Mouse (Mus musculus) stomach, embryonic 16.5 days (tissue): ENCODE data around the gene Mavs. TPM values are rescaled to one million over a fixed set of nuclear protein-coding genes. Genes with fewer than 3 reads are reported as not detected.
A peak's percentile ranks its signal among the peaks of the same experiment; 100 is the strongest.

ENCODE experiments used
- ATAC-seq: fragments of 200-750 bp; cut with Nextera tagmentation; 2 replicates; pipeline ENCODE4 v1.8.0; 2017; ENCODE audit warnings: moderate number of reproducible peaks, moderate TSS enrichment; ENCODE audit not compliant: insufficient read depth, low FRiP score
- H3K27ac ChIP-seq: fragments of 300-500 bp; sonication (generic); 2 replicates; pipeline ENCODE4 v1.5.1; 2014; ENCODE audit warnings: low read length
- H3K27me3 ChIP-seq: fragments of 300-500 bp; sonication (generic); 2 replicates; pipeline ENCODE4 v1.6.1; 2014; ENCODE audit warnings: low read length, control low read depth, mixed read lengths; ENCODE audit not compliant: control insufficient read depth, insufficient read depth
- H3K36me3 ChIP-seq: fragments of 300-500 bp; sonication (generic); 2 replicates; pipeline ENCODE4 v1.6.1; 2014; ENCODE audit warnings: low read length; ENCODE audit not compliant: control insufficient read depth, insufficient read depth
- H3K4me1 ChIP-seq: fragments of 300-500 bp; sonication (generic); 2 replicates; pipeline ENCODE4 v1.6.1; 2014; ENCODE audit warnings: low read length, control low read depth, mixed read lengths; ENCODE audit not compliant: control insufficient read depth, insufficient read depth
- H3K4me2 ChIP-seq: fragments of 300-500 bp; sonication (generic); 2 replicates; pipeline ENCODE4 v1.6.1; 2014; ENCODE audit warnings: low read depth, low read length, mixed read lengths
- H3K4me3 ChIP-seq: fragments of 300-500 bp; sonication (generic); replicated peaks from 2 replicates; pipeline ENCODE4 v1.5.1; 2014; ENCODE audit warnings: mild to moderate bottlenecking, low read length
- H3K9ac ChIP-seq: fragments of 300-500 bp; sonication (generic); 2 replicates; pipeline ENCODE4 v1.6.1; 2014; ENCODE audit warnings: low read length
- H3K9me3 ChIP-seq: fragments of 300-500 bp; sonication (generic); replicated peaks from 2 replicates; pipeline ENCODE4 v1.6.1; 2016; ENCODE audit warnings: low read length, control low read depth; ENCODE audit not compliant: control insufficient read depth
- WGBS: fragments of 180-500 bp; shearing (Covaris S2); extraction: QIAGEN DNeasy Blood & Tissue Kit; methylation state at CpG from one replicate; pipeline ENCODE4 v1.1.7; 2014; 5-methylcytosine and 5-hydroxymethylcytosine counted together
- polyA plus RNA-seq: library from polyadenylated mRNA; unstranded; fragments of >200 nt; fragmentation: Nextera tagmentation; extraction: Ambion mirVana; gene quantifications from 2 replicates; pipeline ENCODE4 v1.2.1, GENCODE M21; 2015

Gene Mavs
- polyA plus RNA-seq, 1 experiment from 2014 or later: 23.7 TPM

GRCm38 (mm10) chr2:131196606-131197316, 37.1 kb upstream of the Mavs start:
- ATAC-seq: no peak
- WGBS: 90% methylated on average over 16 of the region's 16 CpGs
- peaks cover 19% of the 10 kb centered on the region for H3K36me3 ChIP-seq
- H3K4me3 ChIP-seq: no peak overlapping the region
- H3K4me2 ChIP-seq: no peak overlapping the region
- H3K27ac ChIP-seq: no peak overlapping the region
- no peak overlapping the region for H3K9ac ChIP-seq
- H3K4me1 ChIP-seq: no peaks in the 10 kb centered on the region
- H3K27me3 ChIP-seq: no peaks in the 10 kb centered on the region
- H3K9me3 ChIP-seq: no peaks in the 10 kb centered on the region

GRCm38 (mm10) chr2:131200710-131201109, 33.2 kb upstream of the Mavs start:
- H3K27me3 ChIP-seq: no peaks in the 10 kb centered on the region
- no peak overlapping the region for H3K9ac ChIP-seq
- no peaks in the 10 kb centered on the region for H3K9me3 ChIP-seq
- H3K27ac ChIP-seq: no peak overlapping the region
- no peak overlapping the region for H3K4me2 ChIP-seq
- H3K4me1 ChIP-seq: peaks cover 21% of the 10 kb centered on the region
- H3K36me3 ChIP-seq: peaks cover 1% of the 10 kb centered on the region; the same call in 1 of the 2 replicates
- 69% methylated on average over 2 of the region's 2 CpGs for whole genome bisulfite sequencing
- no peak for ATAC-seq
- no peak overlapping the region for H3K4me3 ChIP-seq

GRCm38 (mm10) chr2:131201262-131201661, 32.6 kb upstream of the Mavs start:
- H3K27ac ChIP-seq: no peak overlapping the region
- ATAC-seq: no peak
- no peaks in the 10 kb centered on the region for H3K36me3 ChIP-seq
- H3K4me3 ChIP-seq: no peak overlapping the region
- H3K9me3 ChIP-seq: no peaks in the 10 kb centered on the region
- 93% methylated on average over 3 of the region's 3 CpGs for WGBS
- no peak overlapping the region for H3K4me2 ChIP-seq
- peaks cover 21% of the 10 kb centered on the region for H3K4me1 ChIP-seq
- no peaks in the 10 kb centered on the region for H3K27me3 ChIP-seq
- H3K9ac ChIP-seq: no peak overlapping the region

GRCm38 (mm10) chr2:131203816-131204409, 29.9 kb upstream of the Mavs start:
- Histone ChIP-seq H3K9ac (peak overlapping the region; percentile 37; the same call in 1 of the 2 replicates), H3K4me1 (peaks cover 21% of the 10 kb centered on the region), H3K9me3 (no peaks in the 10 kb centered on the region), H3K4me2 (peak overlapping the region; percentile 42; the same call in 1 of the 2 replicates), H3K27me3 (no peaks in the 10 kb centered on the region), H3K27ac (peak overlapping the region; percentile 93), H3K4me3 (no peak overlapping the region), H3K36me3 (no peaks in the 10 kb centered on the region)
- 64% methylated on average over 6 of the region's 6 CpGs for WGBS
- ATAC-seq: peak; percentile 27; the same call in 1 of the 2 replicates

- H3K4me1 ChIP-seq: peaks cover 26% of the 10 kb centered on the region
- peak overlapping the region; percentile 22; the same call in 1 of the 2 replicates for H3K4me2 ChIP-seq
- peak overlapping the region; percentile 50 for H3K9ac ChIP-seq
- 0 out of 2 replicates have a peak overlapping the region, but pooled peaks have one; percentile 9 for H3K4me3 ChIP-seq
- H3K27ac ChIP-seq: peak overlapping the region; percentile 93
- no peaks in the 10 kb centered on the region for H3K36me3 ChIP-seq
- peak; percentile 93 for ATAC-seq
- WGBS: 18% methylated on average over 7 of the region's 7 CpGs
- no peaks in the 10 kb centered on the region for H3K27me3 ChIP-seq
- H3K9me3 ChIP-seq: no peaks in the 10 kb centered on the region
These were observed 29.4 kb upstream of the Mavs start for GRCm38 (mm10) chr2:131204410-131204981.

GRCm38 (mm10) chr2:131205521-131206182, 28.2 kb upstream of the Mavs start:
- no peak overlapping the region; the same call in 1 of the 2 replicates for H3K4me2 ChIP-seq
- no peak overlapping the region for H3K9ac ChIP-seq
- peaks cover 29% of the 10 kb centered on the region for H3K4me1 ChIP-seq
- H3K9me3 ChIP-seq: no peaks in the 10 kb centered on the region
- H3K27ac ChIP-seq: peak overlapping the region; percentile 93
- 77% methylated on average over 8 of the region's 8 CpGs for WGBS
- no peak overlapping the region for H3K4me3 ChIP-seq
- no peaks in the 10 kb centered on the region for H3K27me3 ChIP-seq
- ATAC-seq: no peak
- no peaks in the 10 kb centered on the region for H3K36me3 ChIP-seq

GRCm38 (mm10) chr2:131206778-131207177, 27.1 kb upstream of the Mavs start, which contains the start of gene Ap5s1:
Gene Ap5s1 (plus strand): TSS chr2:131207078.
- H3K27ac ChIP-seq: no peak within 1 kb of the TSS
- no peak within 1 kb of the TSS for H3K9ac ChIP-seq
- H3K4me3 ChIP-seq: no peak within 1 kb of the TSS
- no peaks in the 10 kb centered on the region for H3K9me3 ChIP-seq
- no peaks in the 10 kb centered on the region for H3K36me3 ChIP-seq
- peaks cover 35% of the 10 kb centered on the region for H3K4me1 ChIP-seq
- ATAC-seq: no peak
- H3K27me3 ChIP-seq: no peaks in the 10 kb centered on the region
- WGBS: 77% methylated on average over 4 of the region's 4 CpGs
- H3K4me2 ChIP-seq: no peak within 1 kb of the TSS

GRCm38 (mm10) chr2:131208356-131208755, 25.5 kb upstream of the Mavs start:
- no peak overlapping the region for H3K4me2 ChIP-seq
- peak overlapping the region; percentile 41 for H3K27ac ChIP-seq
- WGBS: 67% methylated on average over 2 of the region's 2 CpGs
- H3K27me3 ChIP-seq: no peaks in the 10 kb centered on the region
- ATAC-seq: no peak
- H3K9me3 ChIP-seq: no peaks in the 10 kb centered on the region
- no peaks in the 10 kb centered on the region for H3K36me3 ChIP-seq
- H3K9ac ChIP-seq: no peak overlapping the region
- H3K4me3 ChIP-seq: no peak overlapping the region
- peaks cover 39% of the 10 kb centered on the region for H3K4me1 ChIP-seq
